Mouse (Mus musculus): ENCODE results near the gene Cd163l1.

The Cd163l1 gene

DNA sequence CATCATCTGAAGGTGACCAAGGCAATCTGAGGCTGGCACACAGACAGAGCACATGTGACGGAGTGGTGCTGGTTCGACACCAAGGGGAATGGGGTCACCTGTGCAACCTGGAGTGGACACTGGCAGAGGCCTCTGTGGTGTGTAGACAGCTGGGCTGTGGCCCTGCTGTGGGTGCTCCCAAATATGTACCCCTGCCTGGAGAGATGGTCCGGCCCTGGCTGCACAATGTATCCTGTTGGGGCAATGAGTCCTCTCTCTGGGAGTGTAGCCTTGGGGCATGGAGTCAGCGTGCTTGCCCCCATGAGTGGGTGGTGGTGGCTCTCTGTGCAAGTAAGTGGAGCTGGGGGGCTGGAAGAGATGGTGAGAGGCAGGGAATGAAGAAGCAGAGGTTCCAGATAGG is 2.3 kb downstream of the Cd163l1 start:
- no peak for DNase-seq (ENCODE audit: low spot score in 2 of 2)

DNA sequence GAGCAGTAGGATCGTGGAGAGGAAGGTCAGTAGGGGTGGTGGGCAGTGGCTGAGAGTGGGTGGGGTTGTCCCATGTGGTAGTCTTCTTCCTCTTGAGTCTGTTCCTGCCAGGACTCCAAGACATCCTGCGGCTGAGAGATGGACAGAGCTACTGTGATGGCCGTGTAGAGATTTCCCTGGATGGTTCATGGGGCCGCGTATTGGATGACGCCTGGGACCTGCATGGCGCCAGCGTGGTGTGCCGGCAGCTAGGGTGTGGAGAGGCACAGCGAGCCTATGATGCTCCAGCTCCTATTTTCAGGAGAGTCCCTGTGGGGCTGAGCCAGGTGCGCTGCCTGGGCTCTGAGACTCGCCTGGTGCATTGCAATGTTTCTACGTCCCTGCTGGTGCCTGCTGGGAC is 6.1 kb downstream of the Cd163l1 start:
- no peak for DNase-seq (ENCODE audit: low spot score in 2 of 2)

DNA sequence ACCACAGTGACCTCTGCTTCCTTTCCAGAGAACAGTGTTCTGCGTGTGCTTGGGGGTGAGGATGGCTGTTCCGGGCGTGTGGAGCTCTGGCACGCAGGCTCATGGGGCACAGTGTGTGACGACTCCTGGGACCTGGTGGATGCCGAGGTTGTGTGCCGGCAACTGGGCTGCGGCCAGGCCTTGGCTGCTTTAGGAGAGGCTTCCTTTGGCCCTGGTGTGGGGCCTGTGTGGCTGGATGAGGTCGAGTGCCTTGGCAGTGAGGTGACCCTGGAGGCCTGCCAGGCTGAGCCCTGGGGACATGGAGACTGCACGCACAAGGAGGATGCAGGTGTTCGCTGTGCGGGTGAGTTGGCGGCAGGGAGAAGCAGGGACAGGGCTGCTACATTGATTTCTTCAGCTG is 10.4 kb downstream of the Cd163l1 start:
- DNase-seq (ENCODE audit: low spot score in 2 of 2) = no peak

DNA sequence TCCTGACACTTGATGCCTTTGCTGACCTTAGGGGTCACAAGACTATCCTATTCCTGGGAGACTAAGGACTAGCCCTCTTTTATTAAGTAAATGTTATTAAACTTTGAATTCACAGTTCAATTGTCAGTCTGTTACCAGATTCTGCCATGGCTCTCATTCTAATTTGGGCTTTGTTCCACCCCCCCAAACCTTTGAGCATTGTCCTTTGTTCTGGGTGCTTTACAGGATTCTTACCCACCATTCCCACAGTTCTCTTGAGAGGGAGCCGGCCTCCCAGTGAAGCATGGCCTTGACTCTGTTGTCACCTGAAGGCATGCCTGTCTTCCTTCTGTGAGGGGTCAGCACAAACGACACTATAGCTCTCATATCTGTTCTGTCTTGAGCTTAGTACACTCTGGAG is 13.0 kb downstream of the Cd163l1 start:
- DNase-seq (ENCODE audit: low spot score in 2 of 2) = no peak

DNA sequence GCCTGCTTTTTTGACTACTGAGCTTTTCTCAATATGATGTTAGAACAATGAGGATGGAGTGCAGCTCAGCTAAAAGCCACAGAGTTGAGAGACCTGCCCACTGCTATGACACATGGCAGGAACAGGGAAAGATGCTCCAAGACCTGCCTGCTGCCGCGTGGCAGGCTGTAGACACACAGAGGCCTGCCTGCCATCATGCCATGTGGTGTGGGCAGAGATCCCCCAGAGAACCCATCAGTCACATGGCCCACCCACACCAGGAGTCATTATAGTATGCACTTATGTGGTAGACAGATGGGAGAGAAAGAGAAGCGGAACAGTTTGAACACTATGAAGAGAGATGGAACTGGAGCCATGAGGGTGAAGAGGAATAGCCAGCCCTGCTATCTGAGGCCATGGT is 15.6 kb downstream of the Cd163l1 start:
- no peak for DNase-seq (ENCODE audit: low spot score in 2 of 2)

DNA sequence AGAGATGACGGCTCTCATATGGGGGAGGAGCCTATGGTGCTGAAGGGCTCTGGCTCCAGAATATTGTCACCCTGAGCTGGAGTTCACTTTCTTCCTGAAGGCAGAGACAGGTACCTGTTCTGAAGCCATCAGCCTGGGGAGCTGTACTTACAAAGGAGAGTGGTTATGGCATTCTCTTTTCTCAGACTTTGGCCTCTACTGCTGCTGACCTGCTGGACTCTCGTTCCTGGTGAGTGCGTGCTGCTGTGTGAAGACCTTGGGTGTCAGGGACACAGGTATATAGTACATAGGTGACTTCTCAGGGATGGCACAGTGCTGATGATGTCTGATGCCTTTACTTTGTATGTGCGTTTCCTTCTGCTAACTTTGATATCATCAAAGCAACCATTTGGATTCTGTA is 29.1 kb downstream of the Cd163l1 start, which contains the start of gene 5830411N06Rik:
TSS of gene 5830411N06Rik (plus strand) at position 69 of the 400 bp plus-strand sequence.
- no peak for DNase-seq (ENCODE audit: low spot score in 2 of 2)

DNA sequence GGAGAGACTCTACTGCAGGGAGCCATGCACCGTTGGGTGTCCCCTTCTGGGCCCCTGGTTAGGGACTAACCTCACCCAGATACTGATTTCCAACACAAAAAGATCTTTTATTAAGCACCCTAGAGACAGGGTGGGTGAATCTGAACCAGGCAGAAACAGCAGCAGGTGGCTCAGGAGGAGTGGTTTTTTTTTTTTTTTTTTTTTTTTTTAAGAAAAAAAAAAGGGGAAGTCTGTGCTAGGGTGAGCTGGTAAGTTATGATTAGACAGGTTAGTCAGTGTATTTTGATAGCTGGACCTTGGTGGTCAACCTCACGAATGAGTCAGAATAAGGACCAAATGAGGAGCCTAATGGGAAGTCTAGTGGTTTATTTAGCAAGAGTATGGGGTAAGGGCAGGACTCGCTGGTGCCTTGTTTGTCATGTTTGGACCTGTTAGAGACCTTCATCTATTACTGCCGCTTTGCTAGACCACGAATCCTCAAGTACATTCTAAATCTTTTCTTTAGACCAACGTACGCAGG is 35.8 kb downstream of the Cd163l1 start:
- DNase-seq (ENCODE audit: low spot score in 2 of 2) = no peak
